Mouse (Mus musculus) left cerebral cortex, postnatal 25 days (tissue): Measurements from ENCODE around the gene Med12l. TPM values are rescaled to one million over a fixed set of nuclear protein-coding genes. Genes with fewer than 3 reads are reported as not detected.

ENCODE experiments used
- DNase-seq, 2 experiments: peaks; one replicate each; pipeline ENCODE4 v3.0.0; 2022; ENCODE audit warnings: low spot score in 2 of 2, mixed read lengths in 1 of 2
- intact Hi-C: fragments of 180-260 bp; cut with DNase I; formaldehyde crosslinking; loops from one replicate; pipeline ENCODE4 v1.15.1; 2025
- total RNA-seq, 2 experiments: library from RNA; stranded (reverse); gene quantifications; 2 replicates each; pipeline ENCODE4 v1.2.3; 2021

Gene Med12l
- total RNA-seq, 2 experiments from 2014 or later = 37.4 to 44.7 TPM

DNA sequence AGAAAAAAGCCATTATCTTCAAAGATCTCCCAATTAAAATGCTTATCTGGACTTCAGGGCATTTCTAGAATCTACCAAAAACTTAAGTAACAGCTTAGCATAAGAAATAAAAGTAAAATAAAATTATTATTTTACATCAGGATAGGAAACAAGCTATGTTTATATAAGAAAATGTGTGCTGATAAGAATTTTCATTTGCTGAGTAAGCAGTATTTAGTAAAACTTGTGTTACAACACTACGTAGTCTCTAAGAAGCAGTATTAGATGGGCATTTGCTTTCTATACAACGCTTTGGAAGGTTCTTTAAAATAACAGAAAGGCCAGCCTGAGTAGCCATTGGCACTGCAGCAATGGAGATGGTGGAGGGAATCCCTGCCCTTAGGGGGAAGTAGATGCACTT, 257.8 kb downstream of the Med12l start:
- intact Hi-C loops = loop anchor here (5.0 kb wide), 2 partner anchors 36 to 51 kb away; partner anchors contain the start of gene P2ry13

GRCm38 (mm10) chr3:59263988-59264387, 258.4 kb downstream of the Med12l start:
- DNase-seq = peak in 1 of 2 experiments; percentile 32
- intact Hi-C loops = loop anchor here (5.0 kb wide), 2 partner anchors 37 to 52 kb away; partner anchors contain the start of gene P2ry13

More for the DNA sequence above, 257.8 kb downstream of the Med12l start:
- DNase-seq = no peak

- intact Hi-C loops = no loop called here
- no peak for DNase-seq
Observed at GRCm38 (mm10) chr3:59270811-59271210, 265.2 kb downstream of the Med12l start.

DNA sequence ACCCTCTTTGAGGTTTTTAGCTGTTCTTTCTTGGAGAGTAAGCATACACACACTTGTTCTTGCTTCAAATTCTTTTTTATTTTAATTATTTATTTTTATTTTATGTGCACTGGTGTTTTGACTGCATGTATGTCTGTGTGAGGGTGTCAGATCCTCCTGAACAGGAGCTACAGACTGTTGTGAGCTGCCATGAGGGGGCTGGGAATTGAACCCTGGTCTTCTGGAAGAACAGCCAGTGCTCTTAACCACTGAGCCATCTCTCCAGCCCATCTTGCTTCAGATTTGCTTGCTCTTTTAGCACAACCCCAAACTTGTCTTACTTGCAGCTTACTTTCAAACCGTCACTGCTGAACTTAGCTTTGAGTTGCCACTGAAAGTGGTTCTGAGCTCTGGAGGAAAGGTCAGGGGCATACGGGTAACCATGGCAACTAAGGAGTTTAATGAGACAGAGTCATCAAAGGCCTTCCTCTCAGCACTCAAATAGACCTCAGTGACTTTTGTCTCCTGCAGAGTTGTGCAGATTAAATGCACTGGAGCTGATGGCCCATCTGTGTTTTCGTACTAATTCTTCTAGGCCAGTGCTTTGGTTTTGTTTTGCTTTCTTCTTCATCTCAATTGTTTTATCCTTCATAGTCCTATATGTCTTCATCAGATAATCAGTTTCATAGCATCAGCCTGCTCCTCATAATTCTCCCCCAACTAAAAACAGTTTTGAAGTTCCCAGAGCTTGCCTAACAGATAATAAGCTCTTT, 272.1 kb downstream of the Med12l start:
- intact Hi-C loops = no loop called here
- no peak for DNase-seq

- DNase-seq = no peak
- intact Hi-C loops = no loop called here
Observed at GRCm38 (mm10) chr3:59278254-59278533, 272.6 kb downstream of the Med12l start.

- intact Hi-C loops = no loop called here
- DNase-seq = no peak
Observed at GRCm38 (mm10) chr3:59278620-59279019, 273.0 kb downstream of the Med12l start.

DNA sequence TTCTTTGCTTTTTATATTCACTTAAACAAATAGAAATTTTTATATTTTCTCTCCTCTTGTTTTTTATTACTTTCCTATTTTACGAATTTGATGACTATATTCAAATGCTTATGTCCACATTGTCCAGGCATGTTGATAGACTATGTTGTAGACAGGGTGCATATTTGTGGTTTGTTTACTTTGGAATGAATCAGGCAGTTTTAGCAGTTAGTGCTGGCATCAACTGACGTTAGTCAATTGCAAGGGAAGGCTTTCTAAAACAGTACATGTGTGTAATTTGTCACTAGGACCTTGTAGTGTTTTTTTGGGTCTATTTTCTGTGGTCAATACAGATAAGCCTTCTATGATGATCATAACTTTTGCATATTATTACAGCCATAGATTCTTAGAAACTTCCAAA, 284.9 kb downstream of the Med12l start:
- DNase-seq = no peak
- intact Hi-C loops = no loop called here

DNA sequence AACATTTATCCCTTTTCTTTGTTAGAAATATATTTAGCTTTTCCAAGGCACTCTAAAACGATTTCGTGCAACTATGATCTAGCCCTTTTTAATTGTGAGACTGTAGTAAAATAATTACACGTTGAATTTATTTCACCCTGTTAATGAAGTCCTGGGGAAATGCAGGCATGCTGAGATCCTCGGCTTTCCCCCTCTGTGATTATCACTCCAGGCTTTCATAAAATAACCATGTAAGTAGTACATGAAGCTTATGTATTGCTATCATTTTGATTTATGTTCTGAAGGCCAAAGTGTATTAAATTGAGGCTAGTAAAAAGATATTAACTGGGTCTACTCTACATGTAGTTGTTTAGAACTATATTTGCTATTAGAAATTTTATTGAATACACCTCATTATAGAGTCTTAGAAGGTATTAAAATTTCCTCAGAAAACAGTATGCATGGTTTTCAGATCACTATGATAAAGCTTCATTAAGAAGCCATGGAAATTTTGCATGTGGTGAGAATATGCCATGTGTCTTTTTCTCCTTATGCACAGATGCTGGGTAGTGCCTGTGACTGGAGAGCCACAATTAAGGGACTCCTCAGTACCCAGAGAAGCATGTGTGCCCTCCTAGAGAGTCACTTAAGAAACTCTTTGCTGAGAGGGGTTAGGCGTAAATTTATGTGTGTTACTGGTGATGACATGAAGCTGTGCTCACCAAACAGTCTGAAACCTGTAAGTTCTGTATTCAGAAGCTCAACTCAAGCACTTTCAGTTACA, 288.0 kb downstream of the Med12l start:
- intact Hi-C loops = no loop called here
- DNase-seq = no peak

GRCm38 (mm10) chr3:59295699-59296562, 290.3 kb downstream of the Med12l start:
- intact Hi-C loops = no loop called here
- no peak for DNase-seq

GRCm38 (mm10) chr3:59296563-59297130, 291.0 kb downstream of the Med12l start:
- intact Hi-C loops = no loop called here
- no peak for DNase-seq

- DNase-seq = no peak
- intact Hi-C loops = no loop called here
Observed at GRCm38 (mm10) chr3:59297653-59298052, 292.0 kb downstream of the Med12l start.

DNA sequence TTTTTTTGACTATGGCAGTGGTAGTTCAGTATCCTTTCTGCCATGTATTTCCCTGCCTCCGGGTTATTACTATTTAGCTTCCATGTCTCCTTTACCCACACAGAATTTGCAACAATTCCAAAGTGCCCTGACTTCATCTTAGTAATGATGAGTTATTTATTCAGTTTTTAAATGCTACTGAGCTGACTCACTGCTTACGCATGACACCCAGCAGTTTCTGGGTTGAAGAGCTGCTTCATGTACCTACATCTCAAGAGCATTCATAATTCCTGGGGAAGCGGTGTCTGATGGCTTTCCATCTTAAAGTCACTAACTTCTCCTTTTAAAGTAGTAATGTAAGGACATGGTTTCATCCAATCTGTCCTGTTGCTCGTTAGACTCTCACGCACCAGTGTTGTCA, 299.3 kb downstream of the Med12l start:
- intact Hi-C loops = no loop called here

DNA sequence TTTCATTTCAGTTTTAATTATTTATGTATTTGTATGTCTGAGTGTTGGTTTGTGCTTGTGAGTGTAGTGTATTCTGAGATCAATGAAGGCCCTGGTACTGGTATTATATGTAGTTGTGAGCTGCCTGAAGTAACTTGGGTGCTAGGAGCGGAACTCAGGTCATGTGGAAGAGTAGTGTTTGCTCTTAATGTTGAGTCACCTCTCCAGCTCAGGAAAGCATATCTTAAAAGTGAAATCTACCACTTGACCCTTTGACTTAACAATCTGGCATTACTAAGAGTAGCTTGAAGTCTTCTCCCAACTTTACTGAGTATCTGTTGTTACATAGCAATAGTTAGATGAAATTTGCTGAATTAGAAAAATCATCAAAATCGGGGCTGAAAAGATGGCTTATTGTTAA, 299.9 kb downstream of the Med12l start:
- no peak for DNase-seq
- intact Hi-C loops = no loop called here

More for the DNA sequence above, 299.3 kb downstream of the Med12l start:
- no peak for DNase-seq

- intact Hi-C loops = loop anchor here (10.0 kb wide), 1 partner anchor 742 kb away; no protein-coding TSS in a partner anchor
- peak; percentile 42 to 79 for DNase-seq
Observed at GRCm38 (mm10) chr3:59312610-59313009, 307.0 kb downstream of the Med12l start.

DNA sequence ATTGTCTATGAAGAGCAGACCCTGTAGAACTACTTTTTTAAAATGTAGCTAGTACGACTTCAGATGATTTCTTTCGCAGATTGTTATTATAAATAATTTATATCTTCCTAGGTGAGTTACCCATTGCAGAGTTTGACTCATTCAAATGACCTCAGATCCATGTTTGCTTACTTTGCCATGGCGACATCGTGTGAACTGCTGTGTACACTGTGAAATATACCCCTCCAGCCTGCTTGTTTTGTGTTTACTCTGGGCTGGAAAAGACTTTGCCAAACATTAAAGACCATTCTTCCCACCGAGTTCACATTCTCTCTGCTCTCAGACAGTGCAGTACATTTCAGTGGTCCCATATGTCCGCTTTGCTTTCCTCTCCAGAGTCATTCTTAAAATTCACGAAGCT, 310.5 kb downstream of the Med12l start:
- no peak for DNase-seq
- intact Hi-C loops = loop anchor here (10.0 kb wide), 1 partner anchor 739 kb away; no protein-coding TSS in a partner anchor

GRCm38 (mm10) chr3:59321278-59321876, 315.8 kb downstream of the Med12l start:
- DNase-seq = peak; percentile 63 to 64

GRCm38 (mm10) chr3:59328526-59328925, 322.9 kb downstream of the Med12l start:
- intact Hi-C loops = no loop called here
- DNase-seq = no peak

More at GRCm38 (mm10) chr3:59321278-59321876, 315.8 kb downstream of the Med12l start:
- intact Hi-C loops = loop anchor here (5.0 kb wide), 1 partner anchor 791 kb away; no protein-coding TSS in a partner anchor

DNA sequence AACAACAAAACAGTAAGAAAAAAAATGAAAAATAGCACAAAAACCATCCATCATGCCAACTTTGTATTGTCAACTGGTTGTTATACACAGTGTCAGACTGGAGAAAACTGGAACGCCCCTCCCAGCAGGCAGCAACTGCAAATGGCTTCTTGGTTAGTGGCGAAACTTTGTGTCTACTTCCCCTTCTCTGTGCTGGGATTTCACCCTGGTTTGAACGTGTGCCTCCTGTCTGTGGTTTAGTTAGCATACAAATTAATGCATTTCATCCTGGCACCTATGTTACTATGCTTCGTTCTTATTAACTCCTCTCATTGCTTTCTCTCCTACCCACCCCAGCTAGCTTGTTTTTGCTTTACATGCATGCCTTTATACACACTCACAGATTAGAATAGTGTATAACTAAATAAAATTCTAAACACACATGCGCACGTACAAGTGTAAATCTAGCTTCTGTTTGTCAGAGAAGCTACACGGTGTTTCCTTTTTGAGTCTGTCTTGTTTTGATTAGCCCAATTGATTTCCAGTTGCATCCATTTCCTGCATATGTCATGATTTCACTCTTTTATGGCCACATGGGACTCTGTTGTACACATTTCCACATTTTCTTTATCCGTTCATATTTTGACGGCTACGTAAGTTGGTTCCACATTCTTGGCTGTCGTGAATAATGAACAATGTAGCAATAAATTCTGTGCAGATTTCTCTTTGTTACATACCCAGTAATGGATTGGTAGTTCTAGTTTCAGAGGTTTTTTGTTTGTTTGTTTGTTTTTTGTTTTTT, 336.2 kb downstream of the Med12l start:
- DNase-seq = no peak
- intact Hi-C loops = no loop called here
